Mouse (Mus musculus): ENCODE data around the gene Acot4. TPM values are rescaled to one million over a fixed set of nuclear protein-coding genes. Genes with fewer than 3 reads are reported as not detected.
"Not testable (repeated sequence)": the region's sequence is repeated elsewhere in the genome, so short reads cannot be mapped to it uniquely, and the experiment has no call there.

Acot4 gene
- polyA plus RNA-seq, 1 experiment, result 2.4 TPM

DNA sequence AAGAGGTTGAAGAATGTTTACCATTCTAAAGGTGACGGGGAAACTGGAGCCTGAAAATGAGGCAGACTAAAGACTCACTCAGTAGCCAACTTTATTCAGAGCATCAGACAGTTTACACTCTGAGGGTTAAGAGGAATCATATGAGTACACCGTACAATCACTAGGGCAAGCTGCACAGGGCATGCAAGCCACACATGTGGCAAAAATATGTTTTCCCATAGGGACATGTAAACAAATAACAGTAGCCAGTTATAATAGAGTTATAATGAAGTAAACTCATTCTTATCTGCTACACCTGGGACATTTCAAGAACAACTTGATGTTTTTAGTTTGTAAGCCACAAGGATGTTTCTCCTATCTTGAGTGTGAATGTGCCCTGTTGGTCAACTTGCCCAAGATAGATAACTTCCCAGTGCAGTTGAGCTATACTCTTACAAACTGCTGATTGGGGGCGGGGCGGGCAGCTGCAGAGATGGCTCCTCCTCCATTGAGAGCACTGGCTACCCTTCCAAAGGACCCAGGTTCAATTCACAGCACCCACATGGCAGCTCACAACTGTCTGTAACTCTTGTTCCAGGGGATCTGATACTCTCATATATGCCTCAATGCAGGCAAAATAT is 39.3 kb downstream of the Acot4 start:
- DNase-seq (ENCODE audit: low read depth), result no peak

DNA sequence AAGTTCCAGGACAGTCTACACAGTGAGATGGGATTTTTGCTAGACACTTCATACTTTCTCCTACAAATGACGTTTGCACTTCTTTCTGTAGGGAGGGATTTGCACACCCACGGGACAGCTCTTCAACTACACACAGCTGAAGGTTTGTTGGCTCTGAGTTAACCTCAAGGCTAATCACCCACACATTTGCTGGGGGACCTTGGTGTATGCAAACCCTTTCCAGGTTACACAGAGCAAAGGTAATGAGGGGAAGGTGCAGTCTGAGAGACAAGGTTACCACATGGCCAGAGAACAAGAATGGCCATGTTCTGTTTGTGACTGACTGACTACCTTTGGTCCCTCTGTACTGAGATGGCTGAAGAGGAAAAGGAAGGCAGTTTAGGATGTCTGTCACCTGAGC is 45.7 kb downstream of the Acot4 start:
- peak; percentile 94 for DNase-seq (ENCODE audit: low read depth)

- DNase-seq (ENCODE audit: low read depth), result peak; percentile 97
These were observed 46.4 kb downstream of the Acot4 start for GRCm38 (mm10) chr12:84084581-84084980.

DNA sequence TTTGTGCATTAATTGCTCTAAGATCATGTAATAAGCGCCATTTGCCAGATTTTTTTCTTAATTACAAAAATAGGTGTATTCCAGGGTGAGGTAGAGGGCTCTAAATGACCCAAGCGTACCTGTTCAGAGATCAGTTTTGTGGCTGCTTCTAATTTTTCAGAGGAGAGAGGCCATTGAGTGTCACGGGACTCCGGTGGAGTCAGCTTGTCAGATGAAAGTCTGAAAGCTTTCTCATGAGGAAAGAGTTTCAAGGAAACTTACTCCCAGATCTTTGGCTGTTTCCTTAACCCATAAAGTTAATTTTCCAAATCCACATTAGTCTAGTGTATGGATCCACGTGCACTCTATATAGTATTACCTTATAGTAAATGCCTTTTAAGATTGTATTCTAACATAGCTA is 56.5 kb downstream of the Acot4 start:
- DNase-seq (ENCODE audit: low read depth), result not testable (repeated sequence)

Other genes starting within 250 kb of the Acot4 start
- gene Numb, start 116.4 kb upstream of the Acot4 start, polyA plus RNA-seq (2012; rRNA removed), result 47.3 and 57.3 TPM in 2 replicates
- gene Riox1, start 87.8 kb upstream of the Acot4 start, polyA plus RNA-seq (2012; rRNA removed), result 8.4 and 10.7 TPM in 2 replicates
- not detected in 2 replicates for gene Heatr4, start 53.5 kb upstream of the Acot4 start, polyA plus RNA-seq (2012; rRNA removed)
- 11.6 and 17.6 TPM in 2 replicates for gene Acot2, start 50.5 kb upstream of the Acot4 start, polyA plus RNA-seq (2012; rRNA removed)
- gene Acot1, start 28.9 kb upstream of the Acot4 start, polyA plus RNA-seq (2012; rRNA removed), result 17.8 and 23.1 TPM in 2 replicates
- not detected in 2 replicates for gene Gm49366, start 556 bp downstream of the Acot4 start, polyA plus RNA-seq (2012; rRNA removed)
- not detected in 2 replicates for gene Acot3, start 13.8 kb downstream of the Acot4 start, polyA plus RNA-seq (2012; rRNA removed)
- gene Acot5, start 30.9 kb downstream of the Acot4 start, polyA plus RNA-seq (2012; rRNA removed), result 0.26 and 0.74 TPM in 2 replicates
- 4.8 and 5.0 TPM in 2 replicates for gene Acot6, start 62.3 kb downstream of the Acot4 start, polyA plus RNA-seq (2012; rRNA removed)
- 4.2 and 7.2 TPM in 2 replicates for gene Dnal1, start 76.0 kb downstream of the Acot4 start, polyA plus RNA-seq (2012; rRNA removed)
- gene Pnma1, start 110.1 kb downstream of the Acot4 start, polyA plus RNA-seq (2012; rRNA removed), result 0.15 and 0.16 TPM in 2 replicates
- 11.2 and 16.1 TPM in 2 replicates for gene Elmsan1, start 180.5 kb downstream of the Acot4 start, polyA plus RNA-seq (2012; rRNA removed)
- 21.5 and 29.9 TPM in 2 replicates for gene Ptgr2, start 246.9 kb downstream of the Acot4 start, polyA plus RNA-seq (2012; rRNA removed)